Mouse (Mus musculus) CD8-positive naive resting alpha-beta T cell, adult 57 days (primary cell): ENCODE measurements around the gene Itpr3. TPM values are rescaled to one million over a fixed set of nuclear protein-coding genes. Genes with fewer than 3 reads are reported as not detected.

Experiments used
- total RNA-seq: library from RNA; stranded (reverse); gene quantifications from one replicate; pipeline ENCODE4 v1.2.4, GENCODE M21; 2023

The Itpr3 gene
- 113 TPM for total RNA-seq

GRCm38 (mm10) chr17:27056812-27057516 lies at the start of gene Itpr3:
TSS of gene Itpr3 (plus strand) at chr17:27057304.

GRCm38 (mm10) chr17:27028909-27029308 lies 28.2 kb upstream of the Itpr3 start, which contains the start of gene Bak1:
TSS of gene Bak1 (minus strand) at chr17:27029009.

GRCm38 (mm10) chr17:27133551-27134141 lies 76.5 kb downstream of the Itpr3 start, which contains the start of gene Uqcc2:
TSS of gene Uqcc2 (minus strand) at chr17:27133916.

DNA sequence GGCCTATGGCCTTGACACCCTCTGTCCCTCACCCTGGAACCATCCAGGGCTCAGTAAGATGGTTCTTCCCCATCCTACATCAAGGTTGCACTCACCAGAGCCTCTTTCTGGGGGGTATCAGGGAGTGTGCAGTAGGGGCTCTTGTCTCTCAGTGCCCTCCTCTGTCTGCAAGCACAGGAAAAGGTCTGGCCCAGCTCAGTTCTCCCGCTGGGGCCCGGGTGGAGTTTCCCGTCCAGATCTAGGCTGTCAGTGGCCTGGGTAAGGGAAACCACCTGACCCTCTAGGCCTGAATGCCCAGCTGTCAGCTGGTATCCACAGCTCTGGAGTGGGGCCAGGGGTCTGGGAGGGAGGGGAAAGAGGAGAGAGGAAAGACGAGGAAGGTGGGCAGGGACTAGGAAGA lies 110.4 kb downstream of the Itpr3 start, which contains the start of gene Ip6k3:
Gene Ip6k3 (minus strand): TSS at position 251 of the 400 bp plus-strand sequence.

Other genes starting within 250 kb of the Itpr3 start
- not detected for gene Nkx2-5, start 212.3 kb upstream of the Itpr3 start, total RNA-seq
- gene Kifc5b, start 140.2 kb upstream of the Itpr3 start, total RNA-seq: 6.7 TPM
- 112 TPM for gene Phf1, start 124.3 kb upstream of the Itpr3 start, total RNA-seq
- gene Cuta, start 117.7 kb upstream of the Itpr3 start, total RNA-seq: 82.3 TPM
- gene Syngap1, start 116.1 kb upstream of the Itpr3 start, total RNA-seq: 6.7 TPM
- gene Zbtb9, start 84.1 kb upstream of the Itpr3 start, total RNA-seq: 21.5 TPM
- gene Bak1, start 28.3 kb upstream of the Itpr3 start, total RNA-seq: 35.6 TPM
- gene Uqcc2, start 76.6 kb downstream of the Itpr3 start, total RNA-seq: 29.4 TPM
- gene Ip6k3, start 110.5 kb downstream of the Itpr3 start, total RNA-seq: not detected
- gene Lemd2, start 147.2 kb downstream of the Itpr3 start, total RNA-seq: 61.1 TPM